Mouse (Mus musculus) midbrain, embryonic 13.5 days (tissue): ENCODE measurements at regions not wholly inside any gene's neighbourhood (a gene's known extent, or its start where the extent isn't known, plus 50 kb on each side); places are given as distances from the start of the nearest gene placed in this dataset.

Experiments
- ATAC-seq: fragments of 200-750 bp; cut with Nextera tagmentation; 2 replicates; pipeline ENCODE4 v1.8.0; 2017; ENCODE audit warnings: mild to moderate bottlenecking, moderate TSS enrichment, moderate library complexity
- H3K27ac ChIP-seq: fragments of 300-500 bp; sonication (generic); 2 replicates; pipeline ENCODE4 v1.5.1; 2015; ENCODE audit warnings: inconsistent platforms, mild to moderate bottlenecking, moderate library complexity
- H3K27me3 ChIP-seq: fragments of 300-500 bp; sonication (generic); 2 replicates; pipeline ENCODE4 v1.6.1; 2015; ENCODE audit warnings: mild to moderate bottlenecking, inconsistent platforms
- H3K36me3 ChIP-seq: fragments of 300-500 bp; sonication (generic); 2 replicates; pipeline ENCODE4 v1.6.1; 2015; ENCODE audit warnings: mild to moderate bottlenecking, inconsistent platforms
- H3K4me1 ChIP-seq: fragments of 300-500 bp; sonication (generic); replicated peaks from 2 replicates; pipeline ENCODE4 v1.6.1; 2015; ENCODE audit warnings: inconsistent platforms
- H3K4me2 ChIP-seq: fragments of 300-500 bp; sonication (generic); replicated peaks from 2 replicates; pipeline ENCODE4 v1.6.1; 2015; ENCODE audit warnings: moderate library complexity, mild to moderate bottlenecking, inconsistent platforms
- H3K4me3 ChIP-seq: fragments of 300-500 bp; sonication (generic); replicated peaks from 2 replicates; pipeline ENCODE4 v1.5.1; 2015; ENCODE audit warnings: mild to moderate bottlenecking, inconsistent platforms
- H3K9ac ChIP-seq: fragments of 300-500 bp; sonication (generic); replicated peaks from 2 replicates; pipeline ENCODE4 v1.6.1; 2015; ENCODE audit warnings: mild to moderate bottlenecking, inconsistent platforms
- H3K9me3 ChIP-seq: fragments of 300-500 bp; sonication (generic); 2 replicates; pipeline ENCODE4 v1.6.1; 2016; ENCODE audit warnings: mild to moderate bottlenecking, inconsistent platforms
- WGBS: fragments of 180-500 bp; shearing (Covaris S2); methylation state at CpG from one replicate; pipeline ENCODE4 v1.1.7; 2015; 5-methylcytosine and 5-hydroxymethylcytosine counted together

GRCm38 (mm10) chr13:97385531-97385930 lies 144.6 kb downstream of the Enc1 start:
- Histone ChIP-seq H3K4me1 (peaks cover 3% of the 10 kb centered on the region), H3K36me3 (no peaks in the 10 kb centered on the region), H3K9ac (no peak overlapping the region), H3K27me3 (no peaks in the 10 kb centered on the region), H3K27ac (no peak overlapping the region), H3K4me3 (no peak overlapping the region), H3K9me3 (no peaks in the 10 kb centered on the region), H3K4me2 (no peak overlapping the region)
- ATAC-seq = no peak
- 95% methylated on average over 8 of the region's 8 CpGs for WGBS

GRCm38 (mm10) chr13:97384091-97384777 lies 143.3 kb downstream of the Enc1 start:
- Histone ChIP-seq H3K9me3 (no peaks in the 10 kb centered on the region), H3K27me3 (no peaks in the 10 kb centered on the region), H3K4me2 (no peak overlapping the region), H3K36me3 (no peaks in the 10 kb centered on the region), H3K9ac (no peak overlapping the region), H3K27ac (no peak overlapping the region), H3K4me3 (no peak overlapping the region), H3K4me1 (no peaks in the 10 kb centered on the region)
- ATAC-seq = no peak
- 81% methylated on average over 16 of the region's 16 CpGs for WGBS

- no peak for ATAC-seq
- Histone ChIP-seq H3K27ac (no peak overlapping the region), H3K27me3 (no peaks in the 10 kb centered on the region), H3K9ac (no peak overlapping the region), H3K4me3 (no peak overlapping the region), H3K9me3 (no peaks in the 10 kb centered on the region), H3K36me3 (no peaks in the 10 kb centered on the region), H3K4me1 (no peaks in the 10 kb centered on the region), H3K4me2 (no peak overlapping the region)
- 58% methylated on average over 4 of the region's 4 CpGs for WGBS
Measured at GRCm38 (mm10) chr13:97383351-97383750, 142.4 kb downstream of the Enc1 start.

GRCm38 (mm10) chr13:97380366-97380765 lies 139.5 kb downstream of the Enc1 start:
- Histone ChIP-seq H3K9me3 (no peaks in the 10 kb centered on the region), H3K4me1 (peaks cover 15% of the 10 kb centered on the region), H3K27me3 (no peaks in the 10 kb centered on the region), H3K27ac (no peak overlapping the region), H3K36me3 (no peaks in the 10 kb centered on the region), H3K4me3 (no peak overlapping the region), H3K9ac (no peak overlapping the region), H3K4me2 (no peak overlapping the region)
- WGBS = 89% methylated on average over 11 of the region's 11 CpGs
- ATAC-seq = no peak

- no peaks in the 10 kb centered on the region for H3K9me3 ChIP-seq
- H3K9ac ChIP-seq = no peak overlapping the region
- no peaks in the 10 kb centered on the region for H3K36me3 ChIP-seq
- peaks cover 17% of the 10 kb centered on the region for H3K4me1 ChIP-seq
- no peaks in the 10 kb centered on the region for H3K27me3 ChIP-seq
- peak overlapping the region; percentile 51; the same call in 1 of the 2 replicates for H3K27ac ChIP-seq
- ATAC-seq = no peak
- H3K4me2 ChIP-seq = no peak overlapping the region
- 76% methylated on average over 6 of the region's 6 CpGs for WGBS
- no peak overlapping the region for H3K4me3 ChIP-seq
Measured at GRCm38 (mm10) chr13:97376232-97376523, 135.3 kb downstream of the Enc1 start.

GRCm38 (mm10) chr13:97375501-97376231 lies 134.8 kb downstream of the Enc1 start:
- no peaks in the 10 kb centered on the region for H3K9me3 ChIP-seq
- no peak overlapping the region for H3K4me3 ChIP-seq
- H3K27ac ChIP-seq = peak overlapping the region; percentile 51; the same call in 1 of the 2 replicates
- H3K4me1 ChIP-seq = peaks cover 17% of the 10 kb centered on the region
- no peak overlapping the region for H3K9ac ChIP-seq
- no peaks in the 10 kb centered on the region for H3K27me3 ChIP-seq
- ATAC-seq = no peak
- no peak overlapping the region for H3K4me2 ChIP-seq
- 41% methylated on average over 14 of the region's 14 CpGs for WGBS
- no peaks in the 10 kb centered on the region for H3K36me3 ChIP-seq

- Histone ChIP-seq H3K9ac (no peak overlapping the region), H3K9me3 (no peaks in the 10 kb centered on the region), H3K4me3 (no peak overlapping the region), H3K27me3 (no peaks in the 10 kb centered on the region), H3K4me1 (peaks cover 17% of the 10 kb centered on the region), H3K36me3 (no peaks in the 10 kb centered on the region), H3K4me2 (no peak overlapping the region), H3K27ac (no peak overlapping the region)
- ATAC-seq = no peak
- 49% methylated on average over 7 of the region's 7 CpGs for WGBS
Measured at GRCm38 (mm10) chr13:97372348-97372747, 131.4 kb downstream of the Enc1 start.

- no peak overlapping the region for H3K4me2 ChIP-seq
- no peak for ATAC-seq
- no peak overlapping the region for H3K27ac ChIP-seq
- H3K36me3 ChIP-seq = no peaks in the 10 kb centered on the region
- H3K9ac ChIP-seq = no peak overlapping the region
- peaks cover 4% of the 10 kb centered on the region; the same call in 1 of the 2 replicates for H3K27me3 ChIP-seq
- no peaks in the 10 kb centered on the region for H3K9me3 ChIP-seq
- H3K4me3 ChIP-seq = no peak overlapping the region
- WGBS = 89% methylated on average over 3 of the region's 3 CpGs
- H3K4me1 ChIP-seq = peaks cover 10% of the 10 kb centered on the region
Measured at GRCm38 (mm10) chr13:97371200-97371599, 130.3 kb downstream of the Enc1 start.

- Histone ChIP-seq H3K4me1 (peaks cover 8% of the 10 kb centered on the region), H3K9me3 (no peaks in the 10 kb centered on the region), H3K9ac (no peak overlapping the region), H3K27ac (no peak overlapping the region), H3K36me3 (no peaks in the 10 kb centered on the region), H3K4me2 (no peak overlapping the region), H3K4me3 (no peak overlapping the region), H3K27me3 (peaks cover 4% of the 10 kb centered on the region; the same call in 1 of the 2 replicates)
- ATAC-seq = no peak
- 88% methylated on average over 8 of the region's 8 CpGs for WGBS
Measured at GRCm38 (mm10) chr13:97366723-97367122, 125.8 kb downstream of the Enc1 start.

GRCm38 (mm10) chr13:97365557-97366244 lies 124.8 kb downstream of the Enc1 start:
- Histone ChIP-seq H3K36me3 (no peaks in the 10 kb centered on the region), H3K4me1 (peaks cover 8% of the 10 kb centered on the region), H3K27ac (no peak overlapping the region), H3K27me3 (peaks cover 4% of the 10 kb centered on the region; the same call in 1 of the 2 replicates), H3K9ac (no peak overlapping the region), H3K9me3 (no peaks in the 10 kb centered on the region), H3K4me3 (no peak overlapping the region), H3K4me2 (no peak overlapping the region; the same call in 1 of the 2 replicates)
- 39% methylated on average over 18 of the region's 18 CpGs for WGBS
- no peak for ATAC-seq

- no peak overlapping the region for H3K4me3 ChIP-seq
- H3K36me3 ChIP-seq = no peaks in the 10 kb centered on the region
- no peaks in the 10 kb centered on the region for H3K9me3 ChIP-seq
- ATAC-seq = no peak
- no peak overlapping the region for H3K9ac ChIP-seq
- peaks cover 4% of the 10 kb centered on the region; the same call in 1 of the 2 replicates for H3K27me3 ChIP-seq
- peaks cover 8% of the 10 kb centered on the region for H3K4me1 ChIP-seq
- 78% methylated on average over 9 of the region's 9 CpGs for WGBS
- H3K27ac ChIP-seq = no peak overlapping the region
- H3K4me2 ChIP-seq = no peak overlapping the region
Measured at GRCm38 (mm10) chr13:97365004-97365403, 124.1 kb downstream of the Enc1 start.

- H3K27me3 ChIP-seq = peaks cover 4% of the 10 kb centered on the region; the same call in 1 of the 2 replicates
- H3K9me3 ChIP-seq = no peaks in the 10 kb centered on the region
- peaks cover 8% of the 10 kb centered on the region for H3K4me1 ChIP-seq
- 91% methylated on average over 5 of the region's 5 CpGs for WGBS
- ATAC-seq = no peak
- no peak overlapping the region for H3K4me3 ChIP-seq
- H3K4me2 ChIP-seq = no peak overlapping the region
- no peak overlapping the region for H3K9ac ChIP-seq
- H3K36me3 ChIP-seq = no peaks in the 10 kb centered on the region
- H3K27ac ChIP-seq = no peak overlapping the region
Measured at GRCm38 (mm10) chr13:97363765-97364164, 122.9 kb downstream of the Enc1 start.
